Mouse (Mus musculus): ENCODE data around the gene Igsf9. TPM values are rescaled to one million over a fixed set of nuclear protein-coding genes. Genes with fewer than 3 reads are reported as not detected.

The Igsf9 gene
- polyA plus RNA-seq, 2 experiments = 29.6 to 62.0 TPM

DNA sequence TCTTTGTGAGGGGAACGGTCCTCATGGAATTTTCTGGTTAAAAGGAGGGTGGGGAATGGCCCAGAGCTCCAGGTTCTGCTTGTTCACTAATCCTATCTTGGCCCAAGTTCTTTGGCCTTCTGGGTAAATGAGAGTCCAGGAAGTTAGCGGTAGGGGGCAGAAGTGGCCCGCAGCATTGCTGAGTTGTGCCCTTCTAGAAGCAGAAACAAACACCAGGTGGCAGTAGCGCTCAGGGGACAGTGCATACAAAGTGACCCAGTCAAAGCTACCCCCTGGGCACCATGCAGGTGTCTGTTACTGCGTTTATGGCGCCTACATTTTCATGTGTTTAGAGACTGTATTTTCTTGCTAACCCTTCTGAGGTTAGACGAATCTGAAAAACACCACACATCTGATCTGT lies 47.1 kb downstream of the Igsf9 start:
- Histone ChIP-seq H3K4me1 (ENCODE audit: control insufficient read depth, insufficient read depth, low read length) (peaks cover 30% of the 10 kb centered on the region), H3K9ac (ENCODE audit: low read depth, low read length, severe bottlenecking) (no peak overlapping the region), H3K27ac (replicated peaks; ENCODE audit: low read depth, low read length) (no peak overlapping the region), H3K27me3 (ENCODE audit: control insufficient read depth, insufficient read depth, low read length) (no peaks in the 10 kb centered on the region), H3K9me3 (ENCODE audit: control insufficient read depth, low read length) (no peaks in the 10 kb centered on the region), H3K4me2 (replicated peaks; ENCODE audit: low read depth, low read length, severe bottlenecking) (no peak overlapping the region), H3K4me3 (replicated peaks; ENCODE audit: low read length) (no peak overlapping the region), H3K36me3 (ENCODE audit: control insufficient read depth, insufficient read depth, low read length) (no peaks in the 10 kb centered on the region)
- TF ChIP-seq POLR2A (IDR thresholded peaks at IDR 0.05; ENCODE audit: borderline replicate concordance, extremely low read depth, insufficient read depth, insufficient read length) = no peak
- 5% methylated on average over 7 of the region's 7 CpGs for WGBS
- DNase-seq (ENCODE audit: low spot score) = peak; percentile 88
- ATAC-seq (ENCODE audit: low FRiP score, low read depth) = peak; percentile 66; the same call in 1 of the 2 replicates

DNA sequence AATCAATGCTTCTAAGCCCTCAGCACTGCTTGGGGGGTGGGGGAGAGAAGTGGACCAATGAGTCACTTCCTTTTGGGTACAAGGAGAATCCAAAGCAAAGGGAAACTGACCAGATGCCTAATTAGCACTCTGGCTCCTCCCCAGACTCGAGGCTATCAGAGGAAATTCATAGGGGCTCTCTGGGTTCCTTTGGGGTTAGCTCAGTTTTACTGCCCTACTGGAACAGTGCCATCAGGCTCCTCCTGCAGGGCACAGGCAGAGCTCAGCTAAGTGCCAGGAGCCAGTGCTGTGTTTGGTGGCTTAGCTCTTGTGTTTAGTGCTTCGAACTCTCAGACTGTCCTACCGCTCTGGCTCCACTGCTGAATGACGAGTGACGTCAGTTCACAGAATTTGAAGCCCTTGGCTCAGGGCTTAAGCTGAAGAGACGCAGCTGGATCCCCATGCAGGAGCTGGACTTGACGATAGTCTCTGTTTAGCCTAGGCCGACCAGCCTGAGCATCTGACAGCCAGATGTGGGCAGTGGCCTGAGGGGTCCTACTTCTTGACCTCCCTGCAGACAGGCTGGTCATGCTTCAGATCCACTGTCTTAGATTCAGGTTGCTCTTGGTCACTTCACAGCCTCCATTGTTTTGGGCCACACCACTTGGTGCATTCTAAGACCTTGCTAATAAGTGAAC lies 49.1 kb downstream of the Igsf9 start:
- 9% methylated on average over 8 of the region's 8 CpGs for WGBS
- ATAC-seq (ENCODE audit: low FRiP score, low read depth) (peak; percentile 44; the same call in 1 of the 2 replicates), DNase-seq (ENCODE audit: low spot score) (peak; percentile 31)
- Histone ChIP-seq H3K4me3 (replicated peaks; ENCODE audit: low read length) (no peak overlapping the region), H3K27ac (replicated peaks; ENCODE audit: low read depth, low read length) (no peak overlapping the region), H3K27me3 (ENCODE audit: control insufficient read depth, insufficient read depth, low read length) (no peaks in the 10 kb centered on the region), H3K4me2 (replicated peaks; ENCODE audit: low read depth, low read length, severe bottlenecking) (no peak overlapping the region), H3K36me3 (ENCODE audit: control insufficient read depth, insufficient read depth, low read length) (no peaks in the 10 kb centered on the region), H3K9me3 (ENCODE audit: control insufficient read depth, low read length) (no peaks in the 10 kb centered on the region), H3K9ac (ENCODE audit: low read depth, low read length, severe bottlenecking) (no peak overlapping the region), H3K4me1 (ENCODE audit: control insufficient read depth, insufficient read depth, low read length) (peaks cover 21% of the 10 kb centered on the region)
- no peak for TF ChIP-seq POLR2A (IDR thresholded peaks at IDR 0.05; ENCODE audit: borderline replicate concordance, extremely low read depth, insufficient read depth, insufficient read length)

DNA sequence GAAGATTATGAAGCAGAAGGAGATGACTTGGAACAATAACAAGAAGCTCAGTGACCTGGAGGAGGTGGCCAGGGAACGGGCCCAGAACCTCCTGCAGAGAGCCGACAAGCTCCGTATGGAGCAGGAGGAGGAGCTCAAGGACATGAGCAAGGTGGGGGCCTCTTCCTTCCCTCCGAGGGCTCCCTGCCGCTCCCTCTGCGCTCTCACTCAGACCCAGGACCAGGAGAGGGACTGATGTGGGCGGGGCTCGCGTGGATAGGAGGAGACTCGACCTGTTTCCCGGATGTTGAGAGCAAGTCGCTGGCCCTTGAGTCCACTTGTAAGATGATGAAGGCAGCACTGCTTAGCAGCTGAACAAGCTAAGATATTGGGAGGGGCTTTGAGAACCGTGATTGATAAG lies 51.0 kb downstream of the Igsf9 start:
- H3K27ac ChIP-seq (replicated peaks; ENCODE audit: low read depth, low read length) = no peak overlapping the region

DNA sequence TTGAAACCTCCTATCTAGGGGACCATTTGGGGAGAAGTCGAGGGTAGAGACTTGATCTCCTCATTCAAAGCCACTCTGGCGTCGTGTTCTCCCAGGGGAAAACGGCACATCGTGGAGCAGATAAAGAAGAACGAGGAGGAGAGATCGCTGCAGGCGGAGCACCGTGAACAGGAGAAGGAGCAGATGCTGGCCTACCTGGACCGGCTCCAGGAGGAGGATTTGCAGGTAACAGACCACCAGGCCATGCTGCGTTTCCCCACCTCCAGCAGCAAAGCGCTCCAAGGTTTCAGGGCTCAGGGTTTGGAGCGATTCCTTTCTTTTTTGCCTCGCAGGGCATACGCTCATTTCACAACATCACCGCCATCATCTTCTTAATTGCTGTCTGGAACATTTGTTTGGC lies 53.5 kb downstream of the Igsf9 start:
- H3K9ac ChIP-seq (ENCODE audit: low read depth, low read length, severe bottlenecking) = no peak overlapping the region
- no peak for TF ChIP-seq POLR2A (IDR thresholded peaks at IDR 0.05; ENCODE audit: borderline replicate concordance, extremely low read depth, insufficient read depth, insufficient read length)
- H3K4me3 ChIP-seq (replicated peaks; ENCODE audit: low read length) = no peak overlapping the region
- H3K36me3 ChIP-seq (ENCODE audit: control insufficient read depth, insufficient read depth, low read length) = no peaks in the 10 kb centered on the region
- H3K4me1 ChIP-seq (ENCODE audit: control insufficient read depth, insufficient read depth, low read length) = peaks cover 25% of the 10 kb centered on the region
- 84% methylated on average over 16 of the region's 16 CpGs for WGBS
- ATAC-seq (ENCODE audit: low FRiP score, low read depth) (no peak), DNase-seq (ENCODE audit: low spot score) (no peak)
- H3K9me3 ChIP-seq (ENCODE audit: control insufficient read depth, low read length) = no peaks in the 10 kb centered on the region
- H3K27ac ChIP-seq (replicated peaks; ENCODE audit: low read depth, low read length) = no peak overlapping the region
- no peak overlapping the region for H3K4me2 ChIP-seq (replicated peaks; ENCODE audit: low read depth, low read length, severe bottlenecking)
- no peaks in the 10 kb centered on the region for H3K27me3 ChIP-seq (ENCODE audit: control insufficient read depth, insufficient read depth, low read length)

More for the DNA sequence above, 51.0 kb downstream of the Igsf9 start:
- peak overlapping the region; percentile 15; the same call in 1 of the 2 replicates for H3K4me3 ChIP-seq (replicated peaks; ENCODE audit: low read length)
- DNase-seq (ENCODE audit: low spot score) (no peak), ATAC-seq (ENCODE audit: low FRiP score, low read depth) (peak; percentile 50; the same call in 1 of the 2 replicates)
- H3K9ac ChIP-seq (ENCODE audit: low read depth, low read length, severe bottlenecking) = peak overlapping the region; percentile 5; the same call in 1 of the 2 replicates
- H3K4me1 ChIP-seq (ENCODE audit: control insufficient read depth, insufficient read depth, low read length) = peaks cover 21% of the 10 kb centered on the region
- under 1% methylated on average over 13 of the region's 13 CpGs for WGBS
- no peaks in the 10 kb centered on the region for H3K36me3 ChIP-seq (ENCODE audit: control insufficient read depth, insufficient read depth, low read length)
- H3K9me3 ChIP-seq (ENCODE audit: control insufficient read depth, low read length) = no peaks in the 10 kb centered on the region
- H3K4me2 ChIP-seq (replicated peaks; ENCODE audit: low read depth, low read length, severe bottlenecking) = peak overlapping the region; percentile 39
- no peak for TF ChIP-seq POLR2A (IDR thresholded peaks at IDR 0.05; ENCODE audit: borderline replicate concordance, extremely low read depth, insufficient read depth, insufficient read length)
- H3K27me3 ChIP-seq (ENCODE audit: control insufficient read depth, insufficient read depth, low read length) = no peaks in the 10 kb centered on the region

DNA sequence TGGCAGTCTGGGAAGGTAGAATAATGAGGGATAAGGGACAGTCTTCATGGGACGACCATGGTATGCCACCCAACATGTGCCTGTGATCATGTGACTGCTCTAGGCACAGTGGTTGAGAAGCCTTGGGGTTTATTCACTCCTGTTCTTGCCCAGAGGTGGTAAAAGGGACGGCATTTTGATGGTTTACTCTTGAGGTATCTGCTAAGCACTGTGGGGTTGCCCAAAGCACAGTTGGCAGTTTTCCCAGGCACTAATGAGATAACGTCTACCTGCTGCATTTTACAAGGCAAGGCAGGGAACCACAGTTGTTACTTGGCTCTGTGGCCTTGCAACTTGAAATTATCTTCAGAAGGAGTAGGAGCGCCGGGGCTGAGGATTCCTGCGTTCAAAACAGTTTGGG lies 58.2 kb downstream of the Igsf9 start:
- ATAC-seq (ENCODE audit: low FRiP score, low read depth) = no peak

More for the DNA sequence above, 58.2 kb downstream of the Igsf9 start:
- no peak overlapping the region for H3K4me2 ChIP-seq (replicated peaks; ENCODE audit: low read depth, low read length, severe bottlenecking)
- H3K27me3 ChIP-seq (ENCODE audit: control insufficient read depth, insufficient read depth, low read length) = 0 out of 2 replicates have a peak, but pooled peaks cover 4% of the 10 kb centered on the region
- H3K27ac ChIP-seq (replicated peaks; ENCODE audit: low read depth, low read length) = no peak overlapping the region
- H3K9ac ChIP-seq (ENCODE audit: low read depth, low read length, severe bottlenecking) = no peak overlapping the region
- no peaks in the 10 kb centered on the region for H3K9me3 ChIP-seq (ENCODE audit: control insufficient read depth, low read length)
- WGBS = 27% methylated on average over 6 of the region's 6 CpGs
- peaks cover 8% of the 10 kb centered on the region for H3K4me1 ChIP-seq (ENCODE audit: control insufficient read depth, insufficient read depth, low read length)
- H3K36me3 ChIP-seq (ENCODE audit: control insufficient read depth, insufficient read depth, low read length) = no peaks in the 10 kb centered on the region
- no peak overlapping the region for H3K4me3 ChIP-seq (replicated peaks; ENCODE audit: low read length)
- no peak for DNase-seq (ENCODE audit: low spot score)
- no peak for TF ChIP-seq POLR2A (IDR thresholded peaks at IDR 0.05; ENCODE audit: borderline replicate concordance, extremely low read depth, insufficient read depth, insufficient read length)
